Mouse (Mus musculus) cerebellum, postnatal 10 days (tissue): Measurements from ENCODE around the gene Gjb3.

ENCODE experiments used
- DNase-seq, 2 experiments: peaks; one replicate each; pipeline ENCODE4 v3.0.0; 2021; ENCODE audit warnings: mixed read lengths in 2 of 2

Gjb3 gene

DNA sequence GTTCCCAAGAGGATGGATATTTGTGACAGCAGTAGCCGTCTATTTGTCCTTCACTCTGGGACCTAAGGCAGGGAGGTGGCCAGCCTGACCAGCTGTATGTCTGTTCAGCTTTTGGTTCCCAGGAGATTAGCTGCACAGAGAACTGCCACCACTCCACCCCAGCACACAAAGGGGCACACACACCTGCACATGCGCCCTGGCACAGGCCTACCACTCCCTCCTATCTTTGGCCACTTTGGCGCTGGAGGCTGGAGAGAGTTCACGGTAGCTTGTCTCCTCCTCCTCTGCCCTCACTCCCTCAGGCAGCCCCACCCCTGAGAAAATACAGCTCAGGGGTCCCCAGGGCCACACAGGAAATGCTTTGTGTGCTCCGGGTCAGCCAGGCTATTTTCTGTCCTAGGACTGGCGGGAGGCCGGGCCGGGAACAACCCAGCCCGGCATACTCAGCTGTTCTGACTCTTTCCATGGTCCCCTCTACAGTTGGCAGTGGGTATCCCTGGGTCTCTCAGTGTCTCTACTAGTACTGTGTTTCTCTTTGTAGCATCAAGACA, 52.1 kb downstream of the Gjb3 start:
- no peak for DNase-seq
